Mouse (Mus musculus): ENCODE measurements around the gene Irf8. TPM values are rescaled to one million over a fixed set of nuclear protein-coding genes. Genes with fewer than 3 reads are reported as not detected.
A peak's percentile ranks its signal among the peaks of the same experiment; 100 is the strongest.

The Irf8 gene
- polyA plus RNA-seq, 1 experiment from 2014 or later = 4.8 TPM

GRCm38 (mm10) chr8:120741815-120742530 lies 5.8 kb downstream of the Irf8 start:
- Histone ChIP-seq H3K9ac (no peak overlapping the region), H3K9me3 (no peaks in the 10 kb centered on the region), H3K4me1 (peaks cover 22% of the 10 kb centered on the region), H3K4me2 (replicated peaks) (no peak overlapping the region), H3K27ac (no peak overlapping the region), H3K4me3 (no peak overlapping the region), H3K36me3 (no peaks in the 10 kb centered on the region), H3K27me3 (peaks cover 29% of the 10 kb centered on the region)
- no peak for ATAC-seq (ENCODE audit: low FRiP score, low read depth)
- WGBS = 89% methylated on average over 15 of the region's 15 CpGs

GRCm38 (mm10) chr8:120743149-120743897 lies 7.2 kb downstream of the Irf8 start:
- no peak for ATAC-seq (ENCODE audit: low FRiP score, low read depth)
- peaks cover 22% of the 10 kb centered on the region for H3K4me1 ChIP-seq
- WGBS = 67% methylated on average over 12 of the region's 12 CpGs
- H3K36me3 ChIP-seq = no peaks in the 10 kb centered on the region
- H3K27ac ChIP-seq = no peak overlapping the region
- no peaks in the 10 kb centered on the region for H3K9me3 ChIP-seq
- peaks cover 15% of the 10 kb centered on the region for H3K27me3 ChIP-seq
- H3K9ac ChIP-seq = no peak overlapping the region
- no peak overlapping the region for H3K4me2 ChIP-seq (replicated peaks)
- H3K4me3 ChIP-seq = no peak overlapping the region

DNA sequence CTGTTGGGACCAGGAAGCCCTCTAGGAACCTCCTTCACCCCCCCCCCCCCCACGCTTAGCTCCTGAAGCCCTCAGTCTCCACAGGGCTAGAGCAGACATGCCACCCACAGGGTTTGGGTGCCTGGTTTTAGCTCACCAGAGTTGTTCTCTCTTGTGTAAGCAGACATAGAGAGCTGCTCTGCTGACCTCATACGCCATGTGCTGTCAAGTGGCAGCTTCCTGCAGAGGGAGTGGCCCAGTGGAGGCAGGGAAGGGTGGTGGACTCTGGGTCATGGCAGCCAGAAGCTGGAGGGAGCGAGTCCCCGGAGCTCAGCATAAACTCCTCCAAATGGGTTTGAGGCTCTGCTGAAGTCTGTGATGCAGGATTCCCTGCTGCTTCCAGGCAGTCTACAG lies 7.7 kb downstream of the Irf8 start:
- Histone ChIP-seq H3K27me3 (peaks cover 10% of the 10 kb centered on the region), H3K4me3 (no peak overlapping the region), H3K9ac (no peak overlapping the region), H3K4me1 (peaks cover 22% of the 10 kb centered on the region), H3K36me3 (no peaks in the 10 kb centered on the region), H3K9me3 (no peaks in the 10 kb centered on the region), H3K4me2 (replicated peaks) (no peak overlapping the region), H3K27ac (no peak overlapping the region)
- 75% methylated on average over 4 of the region's 4 CpGs for WGBS
- ATAC-seq (ENCODE audit: low FRiP score, low read depth) = no peak

GRCm38 (mm10) chr8:120744448-120744847 lies 8.3 kb downstream of the Irf8 start:
- H3K27ac ChIP-seq = no peak overlapping the region

GRCm38 (mm10) chr8:120745226-120745625 lies 9.1 kb downstream of the Irf8 start:
- no peak for ATAC-seq (ENCODE audit: low FRiP score, low read depth)
- no peak overlapping the region for H3K9ac ChIP-seq
- peaks cover 22% of the 10 kb centered on the region for H3K4me1 ChIP-seq
- WGBS = 51% methylated on average over 7 of the region's 7 CpGs
- no peaks in the 10 kb centered on the region for H3K36me3 ChIP-seq
- H3K4me2 ChIP-seq (replicated peaks) = no peak overlapping the region
- peaks cover 3% of the 10 kb centered on the region; the same call in 1 of the 2 replicates for H3K27me3 ChIP-seq
- H3K27ac ChIP-seq = no peak overlapping the region
- no peaks in the 10 kb centered on the region for H3K9me3 ChIP-seq
- H3K4me3 ChIP-seq = no peak overlapping the region

More at GRCm38 (mm10) chr8:120744448-120744847, 8.3 kb downstream of the Irf8 start:
- Histone ChIP-seq H3K36me3 (no peaks in the 10 kb centered on the region), H3K27me3 (peaks cover 4% of the 10 kb centered on the region), H3K9ac (no peak overlapping the region), H3K4me3 (no peak overlapping the region), H3K9me3 (no peaks in the 10 kb centered on the region), H3K4me1 (peaks cover 22% of the 10 kb centered on the region), H3K4me2 (replicated peaks) (no peak overlapping the region)
- 45% methylated on average over 5 of the region's 5 CpGs for WGBS
- ATAC-seq (ENCODE audit: low FRiP score, low read depth) = no peak

DNA sequence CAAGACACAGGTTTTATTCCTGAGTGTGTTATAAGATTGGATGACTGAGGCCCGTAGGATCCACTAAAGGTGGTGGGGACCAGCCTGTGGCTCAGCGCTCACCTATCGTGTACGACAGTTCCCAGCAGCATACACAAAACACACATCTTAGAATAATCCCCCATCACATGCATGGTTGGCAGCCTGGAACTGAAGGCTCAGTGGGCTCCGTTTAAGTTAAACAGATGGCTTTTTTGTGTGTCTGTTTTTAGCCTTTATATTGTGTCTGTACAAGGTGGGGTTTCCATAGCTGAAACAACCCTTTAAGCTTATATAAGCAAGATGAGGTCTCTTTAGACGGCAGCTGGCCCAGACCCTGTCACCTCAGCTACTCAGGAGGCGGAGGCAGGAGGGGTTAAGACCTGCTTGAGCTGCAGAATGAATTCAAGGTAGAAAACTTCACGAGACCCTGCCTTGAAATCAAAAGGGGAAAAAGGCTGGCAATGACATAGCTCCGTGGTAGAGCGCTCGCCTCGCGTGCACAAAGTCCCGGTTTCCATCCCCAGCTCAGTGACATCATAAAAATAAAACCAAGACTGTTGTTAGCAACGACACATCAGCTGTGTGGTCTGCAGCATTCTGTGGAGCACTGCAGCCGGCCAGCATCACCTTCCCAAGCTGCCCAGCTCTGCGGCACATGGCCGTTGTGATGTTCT lies 10.0 kb downstream of the Irf8 start:
- Histone ChIP-seq H3K27me3 (peaks cover 3% of the 10 kb centered on the region; the same call in 1 of the 2 replicates), H3K36me3 (no peaks in the 10 kb centered on the region), H3K9me3 (no peaks in the 10 kb centered on the region), H3K4me1 (peaks cover 22% of the 10 kb centered on the region), H3K4me3 (no peak overlapping the region), H3K27ac (no peak overlapping the region), H3K4me2 (replicated peaks) (no peak overlapping the region), H3K9ac (no peak overlapping the region)
- WGBS = 63% methylated on average over 18 of the region's 18 CpGs
- 0 out of 2 replicates have a peak, but pooled peaks have one; percentile 44 for ATAC-seq (ENCODE audit: low FRiP score, low read depth)

DNA sequence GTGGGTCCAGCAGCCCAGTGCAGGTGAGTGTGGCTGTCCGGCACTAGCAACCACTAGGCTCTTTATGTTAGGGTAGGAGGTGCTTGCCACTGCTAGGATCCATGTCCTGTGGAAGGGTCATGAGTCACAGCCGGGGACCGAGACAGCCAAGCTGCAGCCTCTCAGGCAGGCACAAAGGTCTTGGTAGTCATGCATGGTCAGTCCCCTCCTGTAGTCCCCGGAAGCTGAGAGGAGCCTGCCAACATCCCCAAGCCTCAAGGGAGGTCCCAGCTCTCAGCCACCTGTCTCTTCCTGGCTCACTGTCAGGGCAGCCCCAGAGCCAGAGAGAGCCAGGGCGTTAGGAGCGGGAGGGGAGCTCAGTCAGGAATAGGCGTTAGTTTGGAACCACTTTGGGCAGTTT lies 11.1 kb downstream of the Irf8 start:
- Histone ChIP-seq H3K9ac (no peak overlapping the region), H3K36me3 (no peaks in the 10 kb centered on the region), H3K27me3 (peaks cover 3% of the 10 kb centered on the region; the same call in 1 of the 2 replicates), H3K4me3 (no peak overlapping the region), H3K27ac (no peak overlapping the region), H3K9me3 (no peaks in the 10 kb centered on the region), H3K4me2 (replicated peaks) (no peak overlapping the region), H3K4me1 (peaks cover 33% of the 10 kb centered on the region)
- no peak for ATAC-seq (ENCODE audit: low FRiP score, low read depth)
- 83% methylated on average over 7 of the region's 7 CpGs for WGBS

- H3K36me3 ChIP-seq = no peaks in the 10 kb centered on the region
- no peak overlapping the region for H3K27ac ChIP-seq
- no peak for ATAC-seq (ENCODE audit: low FRiP score, low read depth)
- H3K27me3 ChIP-seq = peaks cover 22% of the 10 kb centered on the region; the same call in 1 of the 2 replicates
- H3K9ac ChIP-seq = no peak overlapping the region
- H3K4me3 ChIP-seq = no peak overlapping the region
- WGBS = 85% methylated on average over 9 of the region's 9 CpGs
- peaks cover 30% of the 10 kb centered on the region for H3K4me1 ChIP-seq
- no peaks in the 10 kb centered on the region for H3K9me3 ChIP-seq
- H3K4me2 ChIP-seq (replicated peaks) = no peak overlapping the region
Observed at GRCm38 (mm10) chr8:120750616-120751015, 14.5 kb downstream of the Irf8 start.

DNA sequence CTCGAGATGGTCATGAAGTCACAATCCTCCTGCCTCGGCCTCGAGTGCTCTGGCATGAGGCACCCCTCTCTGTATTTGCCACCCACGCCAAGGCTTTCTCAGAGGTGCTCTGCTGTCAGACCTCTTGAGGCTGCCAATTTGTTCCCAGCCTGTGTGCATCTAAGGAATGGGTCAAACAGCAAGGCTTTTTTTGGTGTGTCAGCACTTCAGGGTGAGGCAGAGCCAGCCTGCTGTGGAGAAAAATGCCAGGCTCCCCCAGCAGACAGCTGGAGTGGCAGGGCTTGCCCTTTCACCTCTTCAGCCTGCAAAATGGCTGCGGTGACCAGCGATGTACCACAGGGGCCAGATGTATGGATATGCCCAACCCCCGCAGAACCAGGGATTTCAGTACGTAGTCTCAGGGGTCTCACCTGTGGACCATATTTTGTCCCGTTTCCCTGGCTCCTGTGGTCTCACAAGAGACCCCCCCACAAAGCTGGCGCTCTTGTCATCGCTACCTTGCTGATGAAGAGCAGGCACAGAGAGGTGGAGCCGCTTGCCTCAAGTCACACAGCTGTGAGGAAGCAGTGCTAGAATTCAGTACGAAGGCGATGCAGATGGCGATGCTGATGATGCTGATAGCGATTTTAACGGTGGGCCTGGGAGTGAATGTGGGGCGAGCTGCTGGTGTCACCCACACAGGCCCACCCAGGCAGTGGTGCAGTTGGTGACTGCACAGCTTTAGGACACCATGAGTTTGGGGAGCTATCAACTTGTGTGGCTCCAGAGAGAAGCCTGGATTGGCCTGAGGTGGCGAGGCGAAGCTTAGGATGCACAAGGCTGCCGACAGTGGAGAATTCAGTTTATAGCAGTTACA lies 15.3 kb downstream of the Irf8 start:
- WGBS = 60% methylated on average over 21 of the region's 21 CpGs
- no peaks in the 10 kb centered on the region for H3K9me3 ChIP-seq
- no peaks in the 10 kb centered on the region for H3K36me3 ChIP-seq
- ATAC-seq (ENCODE audit: low FRiP score, low read depth) = peak; percentile 8; the same call in 1 of the 2 replicates
- peak overlapping the region; percentile 40; the same call in 1 of the 2 replicates for H3K27ac ChIP-seq
- peaks cover 31% of the 10 kb centered on the region for H3K4me1 ChIP-seq
- H3K4me3 ChIP-seq = no peak overlapping the region
- no peak overlapping the region; the same call in 1 of the 2 replicates for H3K9ac ChIP-seq
- peak overlapping the region; percentile 29 for H3K4me2 ChIP-seq (replicated peaks)
- H3K27me3 ChIP-seq = peaks cover 29% of the 10 kb centered on the region; the same call in 1 of the 2 replicates

GRCm38 (mm10) chr8:120752082-120752452 lies 15.9 kb downstream of the Irf8 start:
- no peak overlapping the region; the same call in 1 of the 2 replicates for H3K9ac ChIP-seq
- peak overlapping the region; percentile 40; the same call in 1 of the 2 replicates for H3K27ac ChIP-seq
- peaks cover 29% of the 10 kb centered on the region; the same call in 1 of the 2 replicates for H3K27me3 ChIP-seq
- H3K4me2 ChIP-seq (replicated peaks) = peak overlapping the region; percentile 29
- H3K9me3 ChIP-seq = no peaks in the 10 kb centered on the region
- WGBS = 5% methylated on average over 12 of the region's 12 CpGs
- ATAC-seq (ENCODE audit: low FRiP score, low read depth) = peak; percentile 52; the same call in 1 of the 2 replicates
- H3K4me3 ChIP-seq = no peak overlapping the region
- H3K36me3 ChIP-seq = no peaks in the 10 kb centered on the region
- peaks cover 26% of the 10 kb centered on the region for H3K4me1 ChIP-seq

GRCm38 (mm10) chr8:120753476-120753875 lies 17.3 kb downstream of the Irf8 start:
- no peak overlapping the region for H3K27ac ChIP-seq
- H3K4me3 ChIP-seq = no peak overlapping the region
- H3K4me2 ChIP-seq (replicated peaks) = no peak overlapping the region
- no peaks in the 10 kb centered on the region for H3K9me3 ChIP-seq
- no peak overlapping the region for H3K9ac ChIP-seq
- no peaks in the 10 kb centered on the region for H3K36me3 ChIP-seq
- ATAC-seq (ENCODE audit: low FRiP score, low read depth) = no peak
- H3K27me3 ChIP-seq = peaks cover 29% of the 10 kb centered on the region; the same call in 1 of the 2 replicates
- peaks cover 26% of the 10 kb centered on the region for H3K4me1 ChIP-seq
- 88% methylated on average over 22 of the region's 22 CpGs for WGBS

Data from limb, embryonic 13.5 days (tissue).